Mouse (Mus musculus) heart, postnatal 4 days (tissue): ENCODE measurements around the gene D430041D05Rik. TPM values are rescaled to one million over a fixed set of nuclear protein-coding genes. Genes with fewer than 3 reads are reported as not detected.

Experiments used
- DNase-seq: peaks from one replicate; pipeline ENCODE4 v3.0.0; 2021
- total RNA-seq, 2 experiments: library from RNA; stranded (reverse); gene quantifications; 2 replicates each; pipeline ENCODE4 v1.2.3; 2021

D430041D05Rik gene
- total RNA-seq, 2 experiments from 2014 or later, result 0.11 to 0.19 TPM

DNA sequence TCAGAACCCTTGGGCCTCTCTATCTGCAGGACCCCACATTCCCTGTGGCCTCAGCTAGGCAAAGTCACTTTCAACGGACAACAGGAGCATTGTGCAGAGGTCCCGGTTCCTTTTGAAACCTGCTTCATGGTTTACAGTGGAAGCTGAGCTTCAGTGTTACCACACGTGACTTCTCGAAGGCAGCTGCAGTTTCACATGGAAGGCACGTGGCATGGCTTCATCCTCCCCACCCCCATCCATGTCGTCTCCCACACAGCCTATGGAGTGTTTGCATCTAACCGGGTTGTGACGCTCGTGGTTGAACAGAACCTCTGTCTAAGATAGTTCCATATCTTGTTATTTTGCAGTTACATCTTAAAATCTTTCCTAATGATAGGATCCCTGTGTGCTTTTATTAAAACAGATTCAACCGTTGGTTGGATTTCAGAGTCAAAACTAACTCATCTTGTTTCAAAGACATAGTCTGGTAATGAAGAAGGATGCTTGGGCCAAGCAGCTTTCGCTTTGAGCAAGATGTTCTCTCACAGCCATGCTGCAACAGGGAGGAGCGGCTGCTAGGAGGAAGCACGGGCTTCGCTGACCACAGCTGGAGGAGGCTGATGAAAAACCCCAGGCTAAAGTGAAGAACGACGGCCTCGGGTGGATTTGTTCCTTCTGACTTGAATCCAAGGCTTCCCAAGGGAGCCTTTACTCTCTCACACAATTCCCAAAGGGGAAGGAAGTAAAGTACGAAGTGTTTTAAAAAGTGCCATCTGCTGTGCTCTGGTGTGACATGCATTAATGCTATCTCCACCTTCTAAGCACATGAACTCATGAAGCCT is 149.7 kb downstream of the D430041D05Rik start:
- no peak for DNase-seq

DNA sequence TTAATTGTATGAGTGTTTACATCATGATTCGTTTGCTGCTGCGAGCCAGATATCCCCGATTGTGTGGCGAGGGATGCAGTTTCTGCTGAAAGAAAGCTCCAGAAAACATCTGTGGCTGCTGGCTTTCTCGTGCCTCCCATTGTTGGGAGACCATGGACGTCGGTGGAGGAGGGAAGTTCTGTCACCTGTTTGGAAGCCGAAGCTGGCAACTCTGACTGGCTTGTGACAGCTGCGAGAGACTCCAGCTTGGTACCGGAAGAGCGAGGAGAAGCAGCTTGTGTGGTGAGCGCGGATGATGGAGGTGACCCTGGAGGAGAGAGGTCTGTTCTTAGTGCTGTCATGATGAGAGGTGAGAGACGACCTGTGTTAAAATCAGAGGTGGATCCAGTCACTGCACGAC is 154.2 kb downstream of the D430041D05Rik start:
- DNase-seq, result no peak

- no peak for DNase-seq
These were observed 155.9 kb downstream of the D430041D05Rik start for GRCm38 (mm10) chr2:104254944-104255343.

- no peak for DNase-seq
These were observed 157.5 kb downstream of the D430041D05Rik start for GRCm38 (mm10) chr2:104253341-104253740.

GRCm38 (mm10) chr2:104251647-104252046 is 159.2 kb downstream of the D430041D05Rik start:
- no peak for DNase-seq

GRCm38 (mm10) chr2:104249856-104250255 is 161.0 kb downstream of the D430041D05Rik start:
- no peak for DNase-seq

DNA sequence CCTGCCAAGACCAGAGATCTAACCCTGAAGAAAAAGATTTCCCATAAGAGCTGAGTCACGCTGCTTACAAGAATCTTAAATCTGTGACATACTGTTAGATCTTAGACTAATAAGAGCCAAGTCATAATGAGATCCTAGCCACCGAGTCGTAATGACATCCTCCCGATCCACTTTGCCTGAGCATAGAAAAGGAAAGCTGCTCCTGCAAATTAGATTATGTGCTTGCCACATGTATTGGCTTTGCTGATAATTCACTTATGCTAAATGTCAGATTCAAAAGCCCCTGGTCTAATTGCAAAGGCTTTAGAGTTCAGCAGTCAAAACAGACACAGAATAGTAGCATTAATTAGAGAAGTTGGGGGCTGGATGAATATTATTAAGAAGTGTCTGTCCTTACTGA is 164.0 kb downstream of the D430041D05Rik start:
- no peak for DNase-seq

GRCm38 (mm10) chr2:104242055-104242454 is 168.8 kb downstream of the D430041D05Rik start:
- DNase-seq, result no peak

DNA sequence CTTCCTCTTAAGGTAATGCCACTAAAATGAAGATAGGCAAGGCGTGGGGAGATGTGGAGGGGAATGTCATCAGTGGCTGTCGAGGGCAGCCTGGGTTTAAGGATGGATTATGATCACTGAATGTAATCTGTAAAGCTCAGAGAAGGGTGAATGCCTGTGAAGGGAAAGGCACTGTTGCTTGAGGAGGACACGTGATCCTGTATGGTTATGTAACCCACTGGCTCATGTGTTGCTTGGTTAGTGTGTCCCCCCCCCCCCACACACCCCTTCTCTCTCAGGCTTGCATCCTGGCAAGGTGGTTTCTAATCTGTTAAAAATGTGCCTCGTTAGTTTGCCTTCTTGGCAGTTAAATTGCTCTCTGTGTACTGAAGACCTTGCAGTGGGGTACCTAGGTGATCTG is 173.7 kb downstream of the D430041D05Rik start:
- DNase-seq, result no peak

GRCm38 (mm10) chr2:104230444-104230843 is 180.4 kb downstream of the D430041D05Rik start:
- no peak for DNase-seq

GRCm38 (mm10) chr2:104226057-104226456 is 184.8 kb downstream of the D430041D05Rik start:
- DNase-seq, result no peak

- no peak for DNase-seq
These were observed 191.0 kb downstream of the D430041D05Rik start for GRCm38 (mm10) chr2:104219733-104220391.

- DNase-seq, result no peak
These were observed 192.2 kb downstream of the D430041D05Rik start for GRCm38 (mm10) chr2:104218588-104219065.

DNA sequence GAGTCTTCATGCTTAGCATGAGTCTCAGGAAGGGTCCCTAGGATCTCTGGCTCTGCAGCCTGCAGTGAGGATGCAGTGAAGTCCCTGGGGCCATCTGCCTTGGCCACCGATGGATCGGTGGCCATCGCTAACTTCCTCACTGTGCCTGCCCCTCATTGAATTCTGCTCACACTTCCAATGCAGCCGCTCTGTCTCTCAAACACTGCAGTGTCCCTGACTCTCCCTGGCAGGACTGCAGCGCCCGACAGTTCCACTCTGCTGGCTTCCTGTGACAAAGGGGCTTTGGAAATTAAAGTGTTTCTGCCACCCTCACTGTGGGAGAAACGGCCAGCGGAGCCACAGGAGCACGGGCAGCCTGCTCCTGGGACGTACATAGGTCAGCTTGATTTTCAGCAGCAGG is 192.7 kb downstream of the D430041D05Rik start:
- DNase-seq, result no peak

- no peak for DNase-seq
These were observed 201.4 kb downstream of the D430041D05Rik start for GRCm38 (mm10) chr2:104209408-104209807.

DNA sequence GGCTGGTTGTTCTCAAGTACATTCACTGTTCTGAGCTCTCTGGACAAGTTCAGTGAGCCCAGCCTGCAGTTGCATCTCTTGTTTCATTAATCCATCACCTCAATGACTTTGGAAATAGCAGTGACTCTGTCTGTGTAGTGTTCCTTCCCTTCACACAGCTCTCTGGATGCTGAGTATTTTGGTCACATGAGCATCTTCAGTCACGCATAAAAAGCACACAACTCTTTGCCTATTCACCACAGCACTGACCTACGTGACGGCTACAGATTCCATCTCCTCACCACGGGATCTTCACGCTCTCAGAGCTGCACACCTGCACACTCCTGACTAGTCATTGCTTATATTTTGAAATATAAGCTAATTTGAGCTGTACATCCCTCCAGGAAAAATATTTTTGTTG is 202.4 kb downstream of the D430041D05Rik start:
- no peak for DNase-seq

DNA sequence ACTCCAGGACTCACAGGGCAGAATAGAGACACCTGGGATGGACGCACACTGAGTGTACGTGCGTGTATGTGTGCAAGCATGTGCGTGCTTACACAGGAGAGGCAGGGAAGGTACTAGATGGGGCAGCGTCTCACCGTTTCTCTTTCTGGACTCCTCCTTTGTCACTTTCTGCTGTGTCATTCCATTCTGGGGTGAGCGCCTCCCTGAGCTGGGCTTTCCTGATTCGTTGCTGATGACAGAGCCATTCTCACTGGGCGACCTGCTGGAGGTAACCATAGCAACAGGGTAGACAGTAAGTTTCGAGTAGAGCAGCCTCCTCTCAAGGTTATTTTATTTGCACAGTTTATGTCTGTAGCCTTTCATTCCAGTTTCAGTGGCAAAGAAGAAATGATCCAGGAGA is 202.9 kb downstream of the D430041D05Rik start:
- DNase-seq, result no peak

DNA sequence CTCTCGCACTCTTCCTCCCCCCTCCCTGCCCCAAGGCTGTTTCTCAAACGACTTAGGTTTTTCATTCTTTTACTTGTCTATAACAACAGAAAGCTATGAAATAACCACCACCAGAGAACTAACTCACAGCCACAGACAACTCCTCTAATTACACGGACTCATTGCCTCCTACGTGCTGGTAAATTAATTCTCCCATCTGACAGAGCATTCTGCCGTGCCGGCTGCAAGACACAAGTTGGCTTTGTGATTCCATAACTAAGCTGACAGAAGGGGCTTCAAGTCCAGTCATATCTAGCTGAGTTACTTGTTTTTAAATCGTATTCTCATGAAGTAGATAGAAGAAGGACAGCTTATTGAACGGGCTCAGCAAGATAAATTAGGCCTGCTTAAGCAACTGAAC is 205.2 kb downstream of the D430041D05Rik start:
- DNase-seq, result no peak

DNA sequence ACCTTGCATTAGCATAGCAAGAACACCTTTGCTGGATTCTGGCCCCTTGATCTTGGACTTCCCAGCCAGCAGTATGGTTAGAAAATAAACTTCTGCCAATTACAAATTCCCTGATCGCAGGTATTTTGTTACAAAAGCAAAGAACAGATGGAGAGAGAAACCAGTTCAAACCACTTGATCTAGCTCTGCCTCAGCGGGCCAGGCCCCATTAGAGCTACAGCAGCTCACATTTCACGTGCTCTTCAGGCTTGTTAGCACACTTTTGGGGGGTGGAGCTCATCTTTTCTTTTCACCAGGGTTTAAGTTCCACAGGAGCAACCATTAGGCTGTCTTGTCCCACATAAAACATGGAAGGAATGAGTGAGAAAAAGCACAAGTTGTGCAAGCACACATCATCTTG is 210.6 kb downstream of the D430041D05Rik start:
- no peak for DNase-seq

DNA sequence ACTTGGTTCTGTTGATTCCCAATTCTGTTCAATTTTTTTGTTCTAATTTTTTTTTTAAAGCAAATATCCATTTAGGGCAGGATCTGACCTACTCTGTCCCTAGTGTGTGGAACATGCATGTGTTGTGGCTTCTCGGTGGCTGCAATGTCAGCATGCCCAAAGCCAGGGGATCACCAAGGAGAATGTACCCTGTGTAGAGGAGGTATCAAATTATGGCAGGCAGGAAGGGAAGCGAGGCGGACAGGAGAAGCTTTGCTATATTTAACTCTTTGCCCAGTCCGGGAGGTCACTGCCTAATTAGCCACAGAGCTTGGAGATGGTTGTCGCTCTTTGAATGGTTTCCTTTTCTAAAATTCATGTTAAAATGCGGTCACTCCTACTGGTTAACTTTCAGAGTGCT is 212.6 kb downstream of the D430041D05Rik start:
- no peak for DNase-seq

GRCm38 (mm10) chr2:104197281-104197680 is 213.5 kb downstream of the D430041D05Rik start:
- DNase-seq, result no peak

DNA sequence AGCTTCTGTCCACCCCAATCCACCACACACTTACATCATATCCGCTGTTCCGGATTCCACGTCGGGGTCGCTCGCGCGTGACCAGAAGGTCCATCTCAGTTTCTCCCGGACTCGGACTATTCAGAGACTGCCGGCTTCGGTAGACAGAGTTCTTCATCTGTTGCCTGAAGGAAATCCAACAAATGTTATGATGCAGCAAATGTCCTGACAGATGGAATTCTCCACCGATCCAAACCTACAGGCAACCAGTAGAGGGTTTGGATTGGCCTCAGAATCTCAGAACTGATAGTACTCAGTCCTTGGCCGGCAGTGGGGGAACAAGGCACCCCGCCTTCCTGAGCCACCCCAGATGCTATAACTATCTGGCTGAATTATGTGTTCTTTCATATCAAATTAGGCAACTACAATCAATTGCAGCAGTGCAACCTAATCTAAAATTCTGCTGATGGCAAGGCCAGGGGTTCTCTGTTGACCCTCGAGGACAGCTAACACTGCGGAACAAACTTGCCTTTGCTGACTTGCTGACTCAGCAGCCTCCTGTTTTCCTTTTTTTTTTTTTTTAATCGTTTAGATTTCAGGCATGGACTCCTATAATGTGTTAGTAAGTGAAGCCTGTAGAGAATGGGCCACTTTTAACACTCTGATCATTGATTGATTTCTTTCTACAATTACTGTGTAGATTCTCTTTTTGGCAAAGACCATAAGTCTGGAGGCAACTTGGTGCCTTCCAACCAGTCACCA is 218.2 kb downstream of the D430041D05Rik start:
- DNase-seq, result no peak

- DNase-seq, result no peak
These were observed 219.1 kb downstream of the D430041D05Rik start for GRCm38 (mm10) chr2:104191723-104192122.
